Mouse (Mus musculus) induced T-regulatory cell, adult 2 months (primary cell): Measurements from ENCODE around the gene Nfia.

Source experiments
- DNase-seq: peaks from one replicate; pipeline ENCODE4 v3.0.0-alpha.2; 2012; ENCODE audit warnings: low read depth

Gene Nfia

DNA sequence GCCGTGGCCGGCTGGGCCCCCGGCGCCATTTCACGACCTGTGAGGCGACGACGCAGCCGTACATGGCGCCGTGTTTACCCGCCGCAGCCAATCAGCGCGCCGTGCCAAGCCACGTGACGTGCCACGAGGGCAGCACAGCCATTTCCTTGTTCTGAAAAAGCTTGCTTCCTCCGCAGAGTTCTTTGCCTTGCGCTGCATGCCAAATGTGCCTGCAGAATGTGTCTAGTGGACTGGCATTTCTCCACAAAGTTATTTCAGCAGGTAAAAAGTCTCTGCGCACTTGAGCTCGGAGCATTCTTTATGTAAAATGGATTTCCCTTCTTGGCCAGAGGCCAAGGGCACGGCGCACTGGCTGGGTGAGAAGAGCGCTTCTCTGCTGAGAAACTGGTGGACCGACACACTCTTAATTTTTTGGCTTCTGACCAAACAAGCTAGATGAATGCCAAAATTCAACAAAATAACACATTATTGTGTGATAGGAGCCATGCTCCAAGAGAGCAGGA is 96.5 kb downstream of the Nfia start:
- DNase-seq = no peak

DNA sequence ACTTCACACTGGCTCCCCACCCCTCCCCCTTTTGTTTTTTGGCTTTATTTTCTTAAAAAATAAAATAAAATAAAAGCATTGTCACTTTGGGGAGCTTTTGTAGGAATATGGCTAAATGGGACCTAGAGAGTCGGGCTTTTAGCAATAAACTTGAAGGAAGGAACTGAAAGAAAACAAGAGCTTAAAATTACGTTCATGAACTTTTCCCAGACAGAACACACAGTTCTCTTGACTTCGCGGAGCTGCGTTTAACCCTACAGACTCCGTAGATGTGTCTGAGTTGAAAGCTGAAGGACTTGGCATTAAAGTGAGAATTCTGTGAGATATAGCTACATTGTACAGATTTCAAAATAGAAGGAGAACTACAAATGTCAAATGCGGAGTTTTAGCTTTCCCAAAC is 96.9 kb downstream of the Nfia start:
- no peak for DNase-seq

GRCm38 (mm10) chr4:97871770-97872439 is 99.4 kb downstream of the Nfia start:
- DNase-seq = peak; percentile 25

DNA sequence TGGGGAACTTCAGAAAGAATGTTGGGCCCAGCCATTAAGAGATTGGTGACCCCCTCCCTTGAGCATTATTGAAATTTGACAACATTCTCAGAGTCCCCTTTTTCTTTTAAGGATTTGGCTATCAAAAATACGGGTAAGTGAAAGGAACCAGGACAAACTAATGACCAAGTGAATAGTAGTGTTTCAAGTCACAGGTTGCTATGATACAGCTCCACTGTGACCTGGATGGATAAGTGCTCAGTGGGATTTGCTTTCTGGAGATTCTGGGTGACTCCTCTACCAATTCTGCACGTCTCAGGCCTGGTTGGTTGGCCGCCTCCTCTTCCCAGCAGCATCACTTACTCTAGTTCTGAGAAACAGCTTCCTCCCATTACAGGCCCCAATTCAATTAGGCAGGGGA is 102.4 kb downstream of the Nfia start:
- DNase-seq = no peak

GRCm38 (mm10) chr4:97875901-97876300 is 103.4 kb downstream of the Nfia start:
- no peak for DNase-seq

DNA sequence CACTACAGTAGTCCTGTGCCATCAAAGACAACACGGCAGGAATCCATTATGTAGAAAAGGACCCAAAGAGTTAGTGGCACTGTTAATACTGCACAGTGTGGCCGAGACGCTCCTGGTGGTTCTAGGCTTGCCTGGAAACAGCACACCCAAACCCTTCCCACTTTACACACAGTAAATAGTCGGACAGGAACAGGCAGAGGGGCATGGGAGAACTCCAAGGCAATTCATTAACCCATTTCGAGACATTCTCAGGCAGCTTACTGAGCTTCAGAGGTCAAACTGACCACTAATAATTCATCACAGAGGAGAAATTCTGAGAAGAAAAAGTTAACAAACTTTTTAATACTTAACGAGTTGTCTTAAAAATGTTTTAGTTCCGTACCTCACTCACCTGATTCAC is 107.2 kb downstream of the Nfia start:
- no peak for DNase-seq

DNA sequence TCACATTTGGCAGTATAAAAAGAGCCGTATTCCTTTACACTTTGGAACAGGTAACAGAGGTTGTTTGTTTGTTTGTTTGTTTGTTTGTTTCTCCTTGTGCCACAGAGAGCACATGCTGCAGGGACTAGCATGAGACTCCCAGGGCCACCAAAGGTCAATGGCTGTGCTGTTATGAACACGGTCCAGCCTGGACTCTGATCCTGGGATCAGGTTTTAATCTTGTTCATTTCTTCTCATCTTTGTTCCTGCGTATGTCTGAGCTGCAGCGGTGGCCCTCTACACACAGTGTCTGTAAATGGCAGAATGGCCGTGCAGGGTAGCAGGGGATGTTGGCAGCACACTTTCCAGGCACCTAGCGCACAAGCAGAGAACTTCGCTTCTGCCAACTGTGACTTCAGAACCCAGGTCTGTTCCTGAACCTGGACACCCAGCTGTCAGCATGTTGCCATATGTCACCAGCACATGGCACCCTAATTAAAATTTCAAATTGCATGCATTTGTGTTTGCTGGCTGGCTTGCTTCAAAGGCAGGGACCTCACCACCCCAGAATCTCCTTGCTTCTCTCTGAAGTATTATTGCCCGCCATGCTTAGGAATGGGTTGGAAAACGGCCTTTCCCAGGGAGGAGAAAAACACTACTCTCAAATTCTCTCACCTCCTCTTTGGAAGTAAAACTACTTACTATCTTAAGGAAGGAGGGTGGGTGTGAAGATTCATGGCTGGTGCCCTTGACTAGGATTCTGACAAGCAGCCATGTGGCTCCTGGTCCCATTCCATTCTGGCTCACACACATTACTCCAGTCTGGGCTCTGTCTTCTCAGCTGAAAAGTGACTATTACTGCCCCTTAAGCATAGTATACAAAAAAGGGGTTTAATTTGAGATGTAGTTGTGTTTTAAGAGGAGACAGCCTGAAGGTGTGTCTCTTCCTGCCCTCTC is 107.9 kb downstream of the Nfia start:
- DNase-seq = no peak

DNA sequence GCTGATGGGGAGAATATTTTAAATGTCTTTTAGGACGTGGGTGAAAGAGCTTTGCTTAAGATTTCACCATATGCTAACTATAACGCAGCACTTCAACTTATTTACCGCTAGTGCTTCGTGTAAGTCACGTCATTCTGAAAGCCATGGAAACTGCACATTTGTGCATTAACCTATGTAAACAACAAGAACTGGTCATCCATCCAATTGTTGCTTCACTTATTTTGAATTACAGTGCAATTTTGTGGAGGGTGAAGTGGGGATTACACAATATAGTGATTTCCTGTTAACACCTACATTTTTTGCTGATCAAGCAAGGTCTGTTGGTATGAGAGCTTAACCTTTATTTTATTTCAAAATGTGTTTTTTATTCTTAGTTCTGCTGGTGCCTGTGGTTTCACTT is 113.0 kb downstream of the Nfia start:
- DNase-seq = peak; percentile 65

- no peak for DNase-seq
Measured at GRCm38 (mm10) chr4:97886220-97886619, 113.7 kb downstream of the Nfia start.

- DNase-seq = no peak
Measured at GRCm38 (mm10) chr4:97887228-97887627, 114.7 kb downstream of the Nfia start.

GRCm38 (mm10) chr4:97891063-97891462 is 118.5 kb downstream of the Nfia start:
- DNase-seq = no peak

- no peak for DNase-seq
Measured at GRCm38 (mm10) chr4:97891611-97892010, 119.1 kb downstream of the Nfia start.

- no peak for DNase-seq
Measured at GRCm38 (mm10) chr4:97893915-97894884, 121.7 kb downstream of the Nfia start.

DNA sequence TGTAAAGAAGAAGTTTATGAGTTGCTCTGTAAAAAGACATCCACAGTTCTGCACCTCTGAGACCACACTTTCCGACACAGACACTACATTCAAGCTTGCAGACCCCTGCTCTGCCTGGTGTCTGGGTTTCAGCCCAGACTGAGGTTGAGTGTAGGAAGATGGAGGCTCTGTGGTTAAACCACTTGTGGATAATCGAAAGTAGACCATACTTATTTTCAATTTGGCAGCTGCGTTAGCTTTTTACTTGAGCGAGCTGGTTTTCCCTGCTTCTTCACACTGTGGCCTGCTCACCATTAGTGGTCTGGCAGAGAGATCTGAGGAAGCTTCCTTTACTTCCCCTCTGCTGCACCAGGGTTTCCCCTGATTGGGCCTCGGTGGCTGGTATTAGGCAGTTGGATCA is 123.4 kb downstream of the Nfia start:
- DNase-seq = no peak

DNA sequence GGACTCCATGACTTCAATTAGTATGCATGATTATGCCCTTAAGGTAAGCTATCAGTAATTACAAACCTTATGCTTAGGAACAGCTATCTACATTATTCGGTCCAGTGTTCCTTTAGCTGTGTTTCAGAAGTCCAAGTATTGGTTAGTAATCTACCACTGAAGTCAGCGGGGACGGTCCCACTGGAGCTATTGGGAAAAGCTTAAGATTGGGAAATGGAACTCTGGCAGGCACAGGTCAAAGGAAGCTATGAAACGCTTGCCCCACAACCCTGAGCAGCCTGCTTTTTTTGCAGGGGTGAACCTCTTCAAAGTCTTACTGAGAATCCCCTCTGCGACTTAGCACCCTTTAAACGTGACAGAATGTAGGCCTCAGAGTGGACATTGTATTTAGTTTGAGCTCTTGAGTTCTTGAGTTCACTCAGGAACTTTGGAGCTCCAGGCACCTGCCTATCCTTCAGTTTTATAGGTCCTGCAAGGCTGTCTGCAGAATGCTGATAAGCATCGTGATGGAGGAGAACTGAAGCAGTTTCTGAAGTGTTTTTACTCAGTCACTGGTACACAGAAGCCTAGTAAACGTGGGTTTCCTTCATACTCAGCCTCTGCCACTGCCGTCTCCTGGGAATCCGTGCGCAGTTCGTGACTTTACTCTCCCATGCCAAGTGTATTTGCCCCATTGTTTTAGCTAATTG is 127.9 kb downstream of the Nfia start:
- no peak for DNase-seq

DNA sequence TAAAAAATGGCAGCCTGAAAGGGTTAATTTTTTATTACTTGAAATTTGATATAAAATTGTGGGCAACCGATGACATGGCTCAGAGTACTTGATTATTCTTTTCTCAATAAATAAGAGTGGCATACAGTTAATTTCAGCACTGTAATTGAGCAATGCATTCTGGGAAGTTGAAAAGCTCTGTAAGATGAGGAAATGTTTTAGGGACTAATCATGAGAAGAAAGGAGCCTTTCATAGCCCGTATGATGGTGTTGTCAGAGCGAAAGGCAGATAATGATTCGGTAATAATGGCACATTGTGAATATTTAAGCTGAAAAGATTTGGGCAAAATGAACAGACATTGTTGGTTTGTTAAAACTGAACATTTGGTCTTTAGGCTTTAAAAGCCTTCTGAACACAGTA is 133.3 kb downstream of the Nfia start:
- no peak for DNase-seq

GRCm38 (mm10) chr4:97908576-97909147 is 136.1 kb downstream of the Nfia start:
- DNase-seq = no peak

DNA sequence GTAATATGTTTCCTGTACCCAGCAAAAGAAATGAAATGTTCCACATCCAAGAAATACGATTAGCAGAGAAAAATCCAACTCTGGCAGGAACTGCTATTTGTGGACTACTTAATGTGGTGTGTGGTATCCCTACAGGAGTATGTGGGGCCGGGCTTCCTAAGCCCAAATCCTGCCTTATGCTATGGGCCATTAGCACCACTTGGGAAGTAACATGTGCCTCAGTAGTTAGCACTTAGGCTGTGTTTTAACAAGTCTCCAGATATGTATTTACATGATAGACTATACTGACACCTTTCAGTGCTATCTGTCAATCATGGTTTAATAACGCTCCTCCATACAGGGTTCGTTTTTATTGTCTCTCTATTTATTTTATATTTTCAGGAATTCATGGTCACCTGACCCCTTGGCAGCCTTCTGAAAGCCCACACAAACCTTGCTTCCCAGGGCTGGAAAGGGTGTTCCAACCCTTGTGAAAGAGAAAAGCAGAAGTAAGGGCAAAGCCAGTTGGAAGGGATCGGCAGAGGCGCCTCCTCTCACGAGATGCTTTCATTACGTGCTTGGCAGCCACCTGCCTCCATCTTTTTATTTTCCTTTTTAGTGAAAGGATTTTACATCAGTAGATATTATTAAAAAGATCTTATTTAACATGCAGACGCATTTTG is 137.7 kb downstream of the Nfia start:
- no peak for DNase-seq

DNA sequence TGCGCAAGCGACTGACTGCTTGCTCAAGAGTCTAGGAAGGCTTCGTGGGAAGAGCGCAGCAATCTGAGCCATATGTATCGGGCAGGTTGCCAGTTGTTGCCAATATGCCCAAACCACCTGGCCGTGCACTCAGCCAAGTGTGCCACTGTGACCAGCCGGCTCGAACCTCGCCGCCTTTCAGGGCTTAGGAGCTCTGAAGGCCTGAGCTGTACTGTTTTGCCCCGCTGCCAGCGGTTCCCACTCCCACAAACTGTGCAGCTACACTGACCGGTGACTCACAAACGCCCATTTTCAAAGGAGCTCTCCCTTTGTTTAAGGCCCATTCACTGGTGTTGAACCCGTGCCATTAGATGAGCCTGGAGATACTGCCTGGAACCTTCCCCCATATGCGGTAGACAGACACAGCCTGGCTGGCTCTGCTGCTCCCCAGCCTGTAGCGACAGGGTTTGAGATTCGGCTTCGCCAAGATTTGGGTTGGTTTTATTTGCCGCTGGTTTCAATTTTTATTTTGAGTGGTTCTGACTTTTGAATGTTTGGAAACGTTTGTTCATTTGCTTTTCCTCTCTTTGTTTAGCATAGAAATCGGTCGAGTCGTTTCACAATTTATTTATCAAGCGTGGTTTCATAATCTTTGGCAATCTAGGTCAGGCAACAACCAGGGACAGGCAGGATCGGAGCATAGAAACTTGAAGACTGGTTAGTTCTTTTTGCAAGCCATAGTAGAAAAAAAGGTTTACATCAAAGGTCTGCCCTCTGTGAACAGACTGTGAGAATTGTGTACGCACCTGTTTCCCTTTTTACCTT is 138.4 kb downstream of the Nfia start:
- DNase-seq = no peak

DNA sequence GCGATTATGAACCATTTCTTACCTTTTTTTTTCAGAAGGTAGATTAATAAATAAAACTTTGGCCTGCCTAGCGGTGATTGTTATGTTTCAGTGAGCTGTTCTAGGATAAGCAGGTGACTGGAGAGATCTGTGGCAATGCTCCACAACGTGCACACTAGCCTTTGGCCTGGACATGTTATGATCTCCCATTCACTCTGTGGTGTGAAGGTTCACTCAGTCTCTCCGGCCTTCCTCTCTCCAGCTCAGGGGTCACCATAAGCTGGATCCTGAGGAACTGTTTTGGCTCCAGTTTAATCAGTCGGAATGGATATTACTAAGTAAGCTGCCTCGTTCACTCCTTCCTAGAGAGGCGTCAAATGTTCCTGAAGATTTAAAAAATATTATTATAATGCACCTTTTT is 139.2 kb downstream of the Nfia start:
- no peak for DNase-seq
